Mouse (Mus musculus): ENCODE measurements around the gene Wnt2b. TPM values are rescaled to one million over a fixed set of nuclear protein-coding genes. Genes with fewer than 3 reads are reported as not detected.

Wnt2b gene
- polyA plus RNA-seq, 1 experiment from 2014 or later = 1.7 TPM

DNA sequence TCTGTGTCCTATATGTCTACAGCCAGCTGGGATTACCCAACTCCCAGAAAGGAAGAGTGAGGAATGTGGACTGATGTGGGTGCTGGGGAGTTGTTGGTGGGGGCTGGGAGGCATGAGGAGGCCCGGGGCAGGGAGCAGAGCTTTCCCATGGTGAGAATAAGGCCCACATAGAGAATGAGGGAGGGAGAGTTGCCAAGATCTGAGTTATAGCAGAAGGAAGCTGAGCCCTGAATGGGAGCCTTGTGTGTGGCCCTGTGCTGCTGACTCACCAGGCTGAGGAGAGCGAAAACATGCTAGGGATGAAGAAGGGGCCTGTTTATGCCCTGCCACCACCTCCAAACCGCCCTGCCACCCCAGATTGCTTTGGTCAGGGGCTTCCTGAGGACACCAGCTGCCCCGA lies 32.1 kb upstream of the Wnt2b start:
- no peak overlapping the region for H3K4me3 ChIP-seq
- WGBS = 50% methylated on average over 4 of the region's 4 CpGs
- DNase-seq (ENCODE audit: low spot score) = no peak
- H3K9me3 ChIP-seq = no peaks in the 10 kb centered on the region
- H3K27me3 ChIP-seq (ENCODE audit: insufficient read depth, poor library complexity, severe bottlenecking) = no peaks in the 10 kb centered on the region
- H3K27ac ChIP-seq = peak overlapping the region; percentile 47
- H3K4me1 ChIP-seq (replicated peaks) = peaks cover 29% of the 10 kb centered on the region
- no peaks in the 10 kb centered on the region for H3K36me3 ChIP-seq

GRCm38 (mm10) chr3:104992709-104993388 lies 31.1 kb upstream of the Wnt2b start:
- DNase-seq (ENCODE audit: low spot score) = peak; percentile 85
- Histone ChIP-seq H3K4me1 (replicated peaks) (peaks cover 20% of the 10 kb centered on the region), H3K4me3 (no peak overlapping the region), H3K27me3 (ENCODE audit: insufficient read depth, poor library complexity, severe bottlenecking) (no peaks in the 10 kb centered on the region), H3K27ac (no peak overlapping the region), H3K9me3 (no peaks in the 10 kb centered on the region), H3K36me3 (no peaks in the 10 kb centered on the region)
- WGBS = 15% methylated on average over 23 of the region's 23 CpGs

DNA sequence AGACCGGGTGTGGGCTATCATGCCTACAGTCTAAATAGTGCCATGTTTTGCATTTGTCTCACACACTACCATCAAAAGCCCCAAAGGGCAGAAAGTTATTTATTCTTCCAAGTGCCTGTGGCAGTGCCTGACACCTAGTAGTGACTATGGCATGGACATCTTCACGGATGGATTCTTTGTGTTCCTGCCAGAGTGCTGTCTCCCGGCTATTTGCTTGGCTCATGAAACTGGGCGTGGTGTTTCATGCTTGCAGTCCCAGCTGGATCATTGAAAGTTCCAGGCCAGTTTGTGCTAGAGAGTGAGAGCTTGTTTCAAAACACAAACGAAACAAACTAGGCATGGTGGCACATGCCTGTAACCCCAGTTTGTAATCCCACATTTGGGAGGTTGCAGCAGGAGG lies 30.0 kb upstream of the Wnt2b start:
- 86% methylated on average over 5 of the region's 5 CpGs for WGBS
- no peak overlapping the region for H3K4me3 ChIP-seq
- no peaks in the 10 kb centered on the region for H3K36me3 ChIP-seq
- DNase-seq (ENCODE audit: low spot score) = no peak
- H3K27ac ChIP-seq = no peak overlapping the region
- no peaks in the 10 kb centered on the region for H3K9me3 ChIP-seq
- H3K27me3 ChIP-seq (ENCODE audit: insufficient read depth, poor library complexity, severe bottlenecking) = no peaks in the 10 kb centered on the region
- H3K4me1 ChIP-seq (replicated peaks) = peaks cover 15% of the 10 kb centered on the region

DNA sequence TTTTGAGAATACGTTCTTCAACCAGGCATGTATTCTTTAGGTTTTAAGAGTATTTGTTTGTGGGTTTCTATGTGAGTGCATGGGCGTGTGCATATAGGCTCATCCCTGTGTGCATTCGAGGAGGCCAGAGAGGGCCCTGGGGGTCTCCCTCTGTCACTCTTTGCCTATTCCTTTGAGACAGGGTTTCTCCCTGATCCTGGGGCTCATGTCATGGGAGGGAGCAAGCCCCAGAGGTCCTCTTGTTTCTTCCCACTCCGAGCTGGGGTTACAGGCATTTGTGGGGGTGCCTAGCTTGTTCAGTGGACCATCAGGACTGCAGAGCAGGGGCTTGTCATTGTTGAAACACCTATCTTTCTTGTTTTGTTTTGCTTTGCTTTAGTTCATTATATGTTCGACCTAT lies 26.2 kb upstream of the Wnt2b start:
- no peaks in the 10 kb centered on the region for H3K9me3 ChIP-seq
- H3K4me3 ChIP-seq = no peak overlapping the region
- no peak overlapping the region for H3K27ac ChIP-seq
- H3K27me3 ChIP-seq (ENCODE audit: insufficient read depth, poor library complexity, severe bottlenecking) = no peaks in the 10 kb centered on the region
- H3K4me1 ChIP-seq (replicated peaks) = 0 out of 2 replicates have a peak, but pooled peaks cover 4% of the 10 kb centered on the region
- no peaks in the 10 kb centered on the region for H3K36me3 ChIP-seq
- no peak for DNase-seq (ENCODE audit: low spot score)
- WGBS = 80% methylated on average over 5 of the region's 5 CpGs

- H3K4me1 ChIP-seq (replicated peaks) = no peaks in the 10 kb centered on the region
- H3K27me3 ChIP-seq (ENCODE audit: insufficient read depth, poor library complexity, severe bottlenecking) = no peaks in the 10 kb centered on the region
- H3K27ac ChIP-seq = no peak overlapping the region
- H3K9me3 ChIP-seq = no peaks in the 10 kb centered on the region
- DNase-seq (ENCODE audit: low spot score) = no peak
- H3K36me3 ChIP-seq = no peaks in the 10 kb centered on the region
- WGBS = 73% methylated on average over 5 of the region's 5 CpGs
- H3K4me3 ChIP-seq = no peak overlapping the region
These were observed 18.0 kb upstream of the Wnt2b start for GRCm38 (mm10) chr3:104979735-104980134.

GRCm38 (mm10) chr3:104967548-104968300 lies 6.0 kb upstream of the Wnt2b start:
- H3K27ac ChIP-seq = peak overlapping the region; percentile 86
- H3K4me1 ChIP-seq (replicated peaks) = peaks cover 24% of the 10 kb centered on the region
- H3K27me3 ChIP-seq (ENCODE audit: insufficient read depth, poor library complexity, severe bottlenecking) = peaks cover 47% of the 10 kb centered on the region

DNA sequence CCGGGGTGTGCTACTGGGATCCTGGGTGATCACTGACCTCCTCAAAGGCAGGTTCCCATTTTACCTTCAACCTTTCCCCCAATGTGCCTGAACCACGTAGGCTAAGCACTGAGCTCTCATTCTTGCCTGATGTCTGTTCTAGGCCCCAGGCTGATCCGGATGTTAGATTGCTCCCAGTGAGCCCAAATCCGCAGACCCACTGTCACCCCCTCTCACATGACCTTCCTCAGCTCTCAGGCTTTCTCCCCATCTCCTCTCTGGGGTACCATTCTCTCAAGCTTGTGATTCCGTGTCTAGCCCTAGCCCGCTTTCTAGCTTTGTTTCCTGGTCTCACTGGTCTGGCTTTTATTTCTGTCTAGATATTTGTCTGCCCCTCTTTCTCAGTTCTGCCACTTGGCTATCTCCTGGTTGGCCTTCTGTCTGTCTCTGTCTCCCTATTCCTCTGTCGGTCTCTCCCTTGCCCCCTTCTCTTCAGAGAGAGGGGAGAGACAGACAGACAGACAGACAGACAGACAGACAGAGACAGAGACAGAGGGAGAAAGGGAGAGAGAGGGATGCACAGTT lies 4.4 kb upstream of the Wnt2b start:
- 77% methylated on average over 7 of the region's 7 CpGs for WGBS

More at GRCm38 (mm10) chr3:104967548-104968300, 6.0 kb upstream of the Wnt2b start:
- Histone ChIP-seq H3K4me3 (peak overlapping the region; percentile 59), H3K9me3 (0 out of 2 replicates have a peak, but pooled peaks cover 4% of the 10 kb centered on the region), H3K36me3 (no peaks in the 10 kb centered on the region)
- peak; percentile 90 for DNase-seq (ENCODE audit: low spot score)
- under 1% methylated on average over 49 of the region's 49 CpGs for WGBS

DNA sequence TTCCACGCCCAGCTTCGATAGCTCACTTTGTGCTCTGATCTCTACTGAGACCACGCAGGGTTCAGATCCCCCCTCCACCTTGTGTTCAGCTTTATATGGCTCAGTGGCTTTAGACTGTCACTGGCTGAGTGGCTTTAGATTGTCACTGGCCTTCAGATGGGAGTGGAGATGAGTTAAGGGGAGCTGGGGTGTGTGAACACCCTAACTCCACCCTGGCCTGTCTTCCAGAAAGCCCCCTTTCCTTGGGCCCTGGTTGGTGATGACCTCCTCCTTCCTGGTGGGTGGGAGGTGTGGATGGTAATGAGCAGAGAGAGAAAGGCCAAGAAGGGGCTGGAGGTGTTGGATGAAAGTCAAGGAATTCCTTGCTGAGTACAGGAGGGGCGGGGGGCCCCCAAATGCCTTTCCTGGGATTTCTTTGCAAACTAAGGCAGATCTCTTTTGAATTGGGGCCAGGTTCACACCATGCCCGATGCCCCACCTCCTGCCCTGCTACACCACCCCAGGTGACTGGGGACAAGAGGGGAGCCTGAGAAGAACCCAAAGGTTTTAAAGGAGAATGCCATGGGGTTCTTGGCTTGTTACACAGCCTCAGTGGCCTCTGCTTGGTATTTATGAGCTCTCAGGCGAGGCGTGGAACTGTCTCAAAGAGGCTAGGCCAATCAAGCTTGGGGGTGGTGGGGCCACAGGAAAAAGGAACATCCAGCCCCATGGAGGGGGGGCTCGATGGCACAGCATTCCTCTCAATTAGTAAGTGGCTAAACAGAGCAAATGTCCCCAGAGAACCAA lies 3.5 kb upstream of the Wnt2b start:
- Histone ChIP-seq H3K4me3 (no peak overlapping the region), H3K27ac (no peak overlapping the region), H3K4me1 (replicated peaks) (peaks cover 47% of the 10 kb centered on the region), H3K9me3 (no peaks in the 10 kb centered on the region), H3K36me3 (no peaks in the 10 kb centered on the region), H3K27me3 (ENCODE audit: insufficient read depth, poor library complexity, severe bottlenecking) (peaks cover 72% of the 10 kb centered on the region)
- DNase-seq (ENCODE audit: low spot score) = no peak
- 77% methylated on average over 8 of the region's 8 CpGs for WGBS

More for the DNA sequence above, 4.4 kb upstream of the Wnt2b start:
- Histone ChIP-seq H3K36me3 (no peaks in the 10 kb centered on the region), H3K27ac (no peak overlapping the region), H3K4me3 (no peak overlapping the region), H3K27me3 (ENCODE audit: insufficient read depth, poor library complexity, severe bottlenecking) (peaks cover 63% of the 10 kb centered on the region), H3K9me3 (0 out of 2 replicates have a peak, but pooled peaks cover 3% of the 10 kb centered on the region), H3K4me1 (replicated peaks) (peaks cover 39% of the 10 kb centered on the region)
- DNase-seq (ENCODE audit: low spot score) = no peak

GRCm38 (mm10) chr3:104963331-104964276 lies 1.9 kb upstream of the Wnt2b start:
- H3K4me3 ChIP-seq = no peak overlapping the region
- peaks cover 88% of the 10 kb centered on the region for H3K27me3 ChIP-seq (ENCODE audit: insufficient read depth, poor library complexity, severe bottlenecking)
- WGBS = 31% methylated on average over 13 of the region's 13 CpGs
- H3K36me3 ChIP-seq = no peaks in the 10 kb centered on the region
- peaks cover 51% of the 10 kb centered on the region for H3K4me1 ChIP-seq (replicated peaks)
- no peaks in the 10 kb centered on the region for H3K9me3 ChIP-seq
- H3K27ac ChIP-seq = no peak overlapping the region
- peak; percentile 16 for DNase-seq (ENCODE audit: low spot score)

DNA sequence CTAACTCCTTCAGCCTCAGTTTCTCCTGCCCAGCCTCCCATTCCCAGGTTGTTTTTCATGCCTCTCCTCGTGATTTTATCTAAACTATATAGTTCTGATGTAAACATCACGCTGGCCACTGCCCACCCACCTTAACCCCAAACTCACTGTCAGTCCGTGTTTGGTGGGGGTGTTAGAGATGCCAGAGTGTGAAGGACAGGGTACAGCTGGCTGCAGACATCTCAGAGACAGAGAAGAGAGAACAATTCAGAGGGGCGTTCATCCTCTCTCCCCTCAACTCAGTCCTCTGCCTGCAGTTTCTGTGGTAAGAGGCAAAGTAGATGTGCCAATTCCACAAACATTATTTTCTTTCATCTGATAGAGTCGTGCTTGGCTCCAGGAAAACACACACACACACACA lies 1.1 kb upstream of the Wnt2b start:
- no peak overlapping the region for H3K4me3 ChIP-seq
- no peaks in the 10 kb centered on the region for H3K36me3 ChIP-seq
- WGBS = 4% methylated on average over 5 of the region's 5 CpGs
- no peak overlapping the region for H3K27ac ChIP-seq
- H3K9me3 ChIP-seq = no peaks in the 10 kb centered on the region
- peaks cover 45% of the 10 kb centered on the region for H3K4me1 ChIP-seq (replicated peaks)
- no peak for DNase-seq (ENCODE audit: low spot score)
- peaks cover 96% of the 10 kb centered on the region for H3K27me3 ChIP-seq (ENCODE audit: insufficient read depth, poor library complexity, severe bottlenecking)

DNA sequence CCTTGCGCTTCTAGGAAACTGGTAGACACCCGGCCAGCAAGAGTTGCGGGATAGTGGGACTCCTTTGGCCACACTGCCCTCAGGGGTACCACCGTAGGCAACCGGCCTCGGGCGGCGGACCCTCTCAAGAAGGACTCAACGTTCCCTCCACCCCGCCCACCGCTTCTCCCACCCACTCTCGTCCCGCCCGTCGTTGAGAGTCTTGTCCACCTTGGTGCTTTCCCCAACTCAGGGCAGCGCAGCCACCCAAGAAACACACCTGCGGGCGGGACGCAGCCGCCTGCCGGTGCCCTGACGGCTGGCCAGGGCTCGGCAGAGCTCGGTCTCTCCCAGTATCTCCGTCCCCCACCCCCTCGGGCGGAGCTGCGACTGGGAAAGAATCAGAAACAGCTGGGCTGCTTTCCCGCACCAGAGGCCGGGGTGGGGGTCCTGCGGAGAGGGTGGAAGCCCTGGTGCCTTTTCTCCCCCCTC lies 455 bp upstream of the Wnt2b start:
- Histone ChIP-seq H3K27me3 (ENCODE audit: insufficient read depth, poor library complexity, severe bottlenecking) (peaks cover 96% of the 10 kb centered on the region), H3K36me3 (peaks cover 1% of the 10 kb centered on the region; the same call in 1 of the 2 replicates), H3K4me3 (peak overlapping the region; percentile 58), H3K27ac (peak overlapping the region; percentile 69; the same call in 1 of the 2 replicates), H3K4me1 (replicated peaks) (peaks cover 39% of the 10 kb centered on the region), H3K9me3 (no peaks in the 10 kb centered on the region)
- DNase-seq (ENCODE audit: low spot score) = peak; percentile 46
- WGBS = 1% methylated on average over 31 of the region's 31 CpGs
